Mouse (Mus musculus) megakaryocyte, embryonic 14.5 days (primary cell): ENCODE results near the gene Pappa.

ENCODE experiments used
- FLI1 ChIP-seq: IDR thresholded peaks from 2 replicates; pipeline ENCODE4 v1.6.1; 2012; ENCODE audit warnings: low read length, inconsistent platforms, mixed read lengths
- GATA1 ChIP-seq: IDR thresholded peaks from 3 replicates; pipeline ENCODE4 v1.6.1; 2012; ENCODE audit warnings: mixed read lengths, low read length, inconsistent platforms, borderline replicate concordance

DNA sequence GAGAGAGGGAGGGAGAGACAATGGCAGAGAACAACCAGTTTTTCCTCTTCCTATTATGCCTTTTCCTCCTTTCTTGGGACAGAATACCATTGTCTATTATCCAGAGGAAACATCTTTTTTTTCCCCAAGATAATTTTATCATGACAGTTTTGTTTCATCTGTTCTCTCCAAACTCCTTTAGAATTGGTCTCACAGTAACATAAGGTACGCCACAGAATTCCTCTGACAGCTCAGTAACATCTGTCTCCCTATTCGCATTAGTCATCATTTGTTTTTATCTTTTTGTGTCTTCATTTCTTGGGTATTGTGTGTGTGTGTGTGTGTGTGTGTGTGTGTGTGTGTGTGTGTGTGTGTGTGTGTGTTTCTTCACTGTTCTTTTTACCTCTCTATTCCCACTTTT lies 201.8 kb downstream of the Pappa start:
- TF ChIP-seq GATA1 (no peak), FLI1 (no peak)
